Mouse (Mus musculus) cerebellum, adult 8-10 months (tissue): ENCODE results near the gene Gm7073.

ENCODE experiments used
- DNase-seq: peaks from one replicate; pipeline ENCODE4 v3.0.0; 2022

Gm7073 gene

DNA sequence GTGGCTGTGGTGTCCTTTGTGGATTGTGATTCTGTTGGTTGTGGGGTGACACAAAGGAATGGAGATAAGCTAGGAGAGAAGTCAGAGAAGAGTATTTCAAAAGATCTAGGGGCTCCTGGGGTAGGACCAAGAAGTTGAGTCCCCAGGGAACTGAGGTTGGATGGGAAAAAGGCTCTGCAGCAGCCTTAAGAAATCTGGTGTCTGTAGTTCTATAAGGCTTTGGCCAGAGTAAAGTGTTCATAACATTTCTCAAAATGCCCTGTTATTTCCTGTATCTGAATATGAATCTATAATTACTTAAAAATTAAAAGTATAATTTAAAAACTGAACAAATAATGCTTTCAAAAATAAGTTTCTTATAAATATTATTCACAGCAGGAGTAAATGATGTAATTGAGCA is at the start of gene Gm7073:
Gene Gm7073, minus strand, starts transcription at position 101 of the 400 bp plus-strand sequence.
- no peak for DNase-seq

DNA sequence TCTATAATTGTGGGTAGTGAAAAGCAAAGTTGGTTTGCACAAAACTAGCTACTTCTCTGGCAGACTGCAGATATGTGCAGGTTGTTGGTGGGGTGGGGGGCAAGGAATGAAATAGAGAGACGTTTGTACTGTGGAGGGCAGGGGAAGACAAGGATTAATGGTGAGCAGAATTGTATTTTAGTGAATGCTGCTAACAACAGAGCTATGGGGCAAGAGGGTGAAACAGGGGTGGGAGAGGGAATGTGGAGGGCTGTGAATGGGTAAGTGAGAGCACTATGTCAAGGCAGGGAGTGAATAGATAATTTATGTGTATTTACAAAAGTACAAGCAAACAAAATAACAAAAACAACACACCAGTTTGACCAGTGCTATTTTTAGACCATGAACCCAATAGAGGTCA is 31.5 kb upstream of the Gm7073 start:
- DNase-seq: no peak

DNA sequence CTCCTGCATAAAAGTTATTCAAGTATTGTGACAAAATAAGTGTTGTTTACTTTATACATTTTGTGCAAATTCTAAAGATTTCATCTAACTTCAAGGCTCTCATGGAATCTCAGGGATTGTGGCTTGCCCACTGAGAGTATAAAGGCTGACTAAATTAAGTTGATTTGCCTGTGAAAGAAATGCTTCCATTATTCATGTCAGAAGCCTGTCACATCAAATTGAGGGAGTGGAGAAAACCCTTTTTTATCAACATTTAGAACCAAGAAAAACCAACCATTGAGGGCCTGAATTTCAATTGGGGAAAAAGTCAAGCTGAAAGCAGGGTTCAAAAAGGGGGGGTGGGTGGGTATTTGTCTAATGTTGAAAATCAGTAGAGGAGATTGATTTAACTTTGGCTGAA is 30.0 kb upstream of the Gm7073 start:
- DNase-seq: no peak

DNA sequence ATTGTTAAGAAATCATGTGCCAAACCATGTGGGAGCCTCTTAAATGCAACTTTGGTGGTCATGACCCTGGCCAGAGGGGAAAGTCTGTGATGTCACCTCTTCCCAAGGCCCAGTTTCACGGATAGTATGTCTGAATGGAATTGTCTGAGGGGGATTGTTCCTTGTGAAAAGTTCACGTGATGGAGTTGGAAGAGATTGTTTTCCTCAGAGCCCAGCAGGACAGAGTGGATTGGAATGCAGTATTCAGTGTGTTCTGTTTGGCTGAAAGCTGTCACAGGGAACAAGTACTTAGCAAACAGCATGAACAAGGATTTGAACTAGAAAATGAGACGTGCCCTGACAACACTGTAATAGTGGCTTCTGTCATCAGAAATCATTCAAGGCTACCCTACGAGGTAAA is 16.2 kb upstream of the Gm7073 start:
- no peak for DNase-seq

DNA sequence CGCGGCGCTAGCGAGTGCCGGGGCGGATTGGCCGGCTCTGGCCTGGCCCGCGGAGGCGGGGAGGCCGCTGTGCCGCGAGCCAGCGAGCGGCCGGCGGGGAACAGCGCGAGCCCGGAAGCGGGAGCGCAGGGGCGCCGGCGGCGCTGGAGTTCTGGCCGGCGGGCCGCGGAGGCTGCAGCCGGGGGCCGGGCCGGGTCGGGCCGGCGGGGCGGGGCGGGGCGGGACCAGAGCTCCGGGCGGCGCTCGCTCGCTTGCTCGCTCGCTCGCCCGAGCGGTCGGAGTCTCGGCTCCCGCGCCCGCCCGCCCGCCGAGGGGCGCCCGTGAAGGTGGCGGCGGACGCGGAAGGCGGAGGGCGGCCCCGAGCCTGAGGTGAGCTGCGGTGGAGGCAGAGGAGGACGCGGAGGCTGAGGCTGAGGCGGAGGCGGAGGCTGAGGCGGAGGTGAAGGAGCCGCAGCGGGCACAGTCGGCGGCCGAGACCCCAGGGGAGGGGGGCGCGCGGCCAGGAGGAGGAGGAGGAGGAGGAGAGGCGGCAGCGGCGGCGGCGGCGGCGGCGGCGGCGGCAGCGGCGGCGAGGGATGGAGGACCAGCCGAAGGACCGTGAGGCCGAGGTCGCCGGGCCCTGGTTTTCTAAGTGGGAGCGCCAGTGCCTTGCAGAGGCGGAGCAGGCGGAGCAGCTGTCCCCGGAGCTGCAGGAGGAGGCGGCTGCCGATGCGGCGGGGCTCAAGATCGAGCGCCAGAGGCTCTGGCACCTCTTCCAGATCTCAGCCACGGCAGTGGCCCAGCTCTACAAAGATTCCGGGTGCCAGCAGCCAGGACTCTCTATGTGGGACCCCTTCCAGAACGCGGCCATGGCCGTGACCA is 8.6 kb upstream of the Gm7073 start:
- peak; percentile 25 for DNase-seq

DNA sequence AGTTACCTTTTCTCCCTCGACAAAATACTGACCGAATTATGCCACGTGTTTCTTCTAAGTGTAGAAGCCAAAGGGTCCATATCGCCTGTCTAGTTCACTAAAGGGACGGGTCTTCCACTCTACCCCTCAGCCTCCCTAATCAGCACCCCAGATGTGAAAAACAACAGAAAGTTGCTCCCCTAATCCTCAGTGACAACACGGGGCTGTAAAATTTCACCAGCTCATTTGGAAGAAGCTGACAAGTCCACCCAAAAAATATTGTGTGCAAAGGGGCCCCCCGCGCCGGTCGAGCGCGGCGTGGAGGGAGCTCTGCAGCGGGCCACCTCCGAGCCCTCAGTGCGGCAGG is 8.0 kb upstream of the Gm7073 start:
- no peak for DNase-seq

DNA sequence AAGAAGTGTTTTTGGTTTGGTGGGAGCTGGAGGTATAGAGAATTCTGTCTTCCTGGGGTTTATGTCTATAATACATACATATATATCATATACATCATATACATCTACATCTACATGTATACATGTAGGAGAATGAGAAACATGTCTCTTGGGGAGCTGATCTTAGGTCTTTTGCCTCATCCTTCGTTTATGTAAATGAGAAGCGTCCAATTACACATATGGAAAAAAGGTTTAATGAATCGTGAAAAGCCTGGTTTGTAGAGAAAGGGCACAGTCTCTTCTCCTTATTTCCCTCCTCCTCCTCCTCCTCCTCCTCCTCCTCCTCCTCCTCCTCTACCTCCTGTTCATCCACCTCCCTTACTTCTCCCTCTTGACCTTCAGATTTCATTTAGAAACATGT is 6.9 kb upstream of the Gm7073 start:
- no peak for DNase-seq

DNA sequence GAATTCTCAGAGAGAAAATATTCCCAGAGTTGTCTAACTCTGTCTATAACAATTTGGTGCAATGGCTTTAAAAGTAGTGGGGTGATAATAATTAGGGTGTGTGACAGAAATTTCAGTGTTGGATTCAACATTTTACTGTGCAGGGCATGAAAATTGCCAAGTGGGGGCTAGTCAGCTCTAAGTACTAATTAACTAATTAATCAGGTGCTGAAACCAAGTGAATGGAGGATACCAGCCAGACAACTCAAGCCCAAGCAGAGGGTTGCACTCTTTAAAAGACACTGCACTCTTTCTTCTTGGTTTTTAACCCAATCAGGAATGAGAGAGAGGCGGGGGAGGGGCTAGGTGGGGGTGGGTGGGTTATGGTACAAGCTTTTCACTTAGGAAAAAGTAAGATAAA is 6.4 kb upstream of the Gm7073 start:
- DNase-seq: no peak

DNA sequence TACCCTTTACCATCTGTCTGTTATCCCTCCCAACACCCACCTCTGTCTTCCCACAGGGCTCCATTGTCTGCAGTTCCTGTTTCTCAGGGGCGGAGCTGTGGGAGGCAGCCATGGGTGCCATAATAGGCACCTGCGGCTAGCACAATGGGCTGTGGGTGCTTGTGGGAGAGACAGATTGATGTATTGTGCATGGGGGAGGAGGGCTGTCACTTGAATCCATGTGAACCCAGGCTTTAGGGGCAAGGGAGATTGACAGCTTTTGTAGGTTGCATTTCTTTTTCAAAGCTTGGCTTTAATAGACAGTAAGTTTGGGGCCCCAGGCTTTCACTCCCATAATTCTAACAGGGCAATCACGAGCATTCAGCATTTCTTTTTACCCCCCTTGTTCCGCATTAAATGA is 5.0 kb upstream of the Gm7073 start:
- no peak for DNase-seq

DNA sequence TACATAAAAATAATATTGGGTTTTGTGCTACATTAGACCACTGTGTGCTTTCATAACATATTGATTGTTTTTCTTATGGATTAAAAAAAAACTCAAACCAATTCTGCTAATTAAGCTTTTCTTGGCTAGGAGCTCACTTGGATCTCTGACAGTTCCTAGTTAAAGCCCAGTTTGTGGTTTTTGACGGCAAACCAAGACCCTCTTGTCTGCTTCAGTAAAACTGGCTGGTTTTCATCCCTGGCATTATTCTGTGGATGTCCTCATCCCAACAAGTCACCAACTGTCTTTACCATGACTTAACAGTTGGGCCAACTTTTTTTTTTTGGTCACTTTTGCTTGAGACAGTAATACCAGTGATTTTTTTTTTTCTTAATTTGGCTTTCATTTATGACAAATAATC is 3.9 kb upstream of the Gm7073 start:
- DNase-seq: no peak

DNA sequence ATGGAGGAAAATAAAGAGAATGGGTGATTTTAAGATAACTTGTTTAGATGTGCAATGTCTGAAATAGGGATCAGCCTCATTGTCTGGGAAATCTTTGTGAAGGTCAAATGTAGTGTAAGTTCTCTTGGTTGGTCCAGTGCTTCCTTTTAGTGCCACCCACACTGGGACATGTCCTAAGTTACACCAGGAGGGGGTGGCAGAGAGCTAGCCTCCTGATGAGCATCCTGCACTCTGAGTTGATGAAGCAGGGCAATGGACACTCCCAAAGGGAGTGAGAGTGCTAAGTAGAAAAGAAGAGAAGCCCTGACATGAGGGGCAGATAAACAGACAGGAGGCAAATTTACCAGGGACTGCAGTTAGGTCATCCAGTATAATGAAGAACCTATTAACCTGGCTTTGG is 35.1 kb downstream of the Gm7073 start:
- DNase-seq: peak; percentile 2

DNA sequence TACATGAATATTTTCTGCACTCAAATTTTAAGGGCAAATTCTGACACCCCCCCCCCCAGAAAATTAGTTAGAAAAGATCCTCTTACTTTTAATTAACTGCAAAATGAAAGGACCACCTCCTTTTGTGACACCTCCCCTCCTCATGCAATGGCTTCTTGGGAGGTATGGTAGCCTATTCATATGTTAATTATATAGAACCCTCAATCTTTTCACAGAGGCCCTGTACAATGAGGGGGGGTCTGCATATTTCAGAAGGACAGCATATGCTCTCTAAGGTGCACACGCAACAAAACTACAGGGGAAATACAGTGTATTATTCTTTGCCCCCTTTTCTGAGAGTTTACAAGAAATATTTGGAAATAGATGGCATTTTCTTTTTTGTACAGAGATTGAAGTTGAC is 41.3 kb downstream of the Gm7073 start:
- DNase-seq: no peak

DNA sequence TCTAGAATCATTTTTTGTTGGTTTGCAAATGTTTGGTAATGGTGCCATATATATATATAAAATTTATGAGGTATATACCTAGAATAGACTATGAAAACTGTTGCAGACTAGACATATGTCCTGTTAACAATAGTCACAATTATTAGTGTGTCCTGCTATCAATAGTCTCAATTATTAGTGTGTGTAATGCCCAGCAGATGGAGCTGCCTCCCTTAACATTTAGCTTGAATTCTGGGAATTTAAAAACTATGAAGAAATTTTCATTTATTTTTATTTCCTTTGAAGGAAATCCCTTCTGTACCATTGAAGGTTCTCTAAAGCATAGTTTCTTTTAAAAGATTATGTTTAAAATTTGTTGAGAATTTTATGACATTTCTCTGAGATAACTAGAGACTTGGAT is 43.7 kb downstream of the Gm7073 start:
- DNase-seq: no peak

DNA sequence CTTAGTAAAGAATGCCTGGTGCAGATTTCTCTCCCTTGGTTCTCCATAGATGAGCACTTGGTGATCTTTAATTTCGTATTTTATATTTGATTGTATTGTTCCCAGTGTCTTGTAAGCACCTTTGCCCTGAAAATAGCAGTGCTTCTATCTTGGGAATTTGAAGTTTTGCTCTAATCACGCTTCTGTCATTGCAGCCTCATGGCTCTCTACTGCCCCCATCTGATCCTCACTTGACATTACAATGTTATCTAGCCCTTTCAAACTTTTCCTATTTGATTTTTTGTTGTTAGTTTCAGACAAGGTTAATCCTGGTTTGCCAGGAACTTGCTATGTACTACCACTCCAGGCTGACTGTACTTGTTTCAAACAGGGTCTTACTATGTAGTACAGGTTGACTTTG is 75.3 kb downstream of the Gm7073 start:
- DNase-seq: no peak

DNA sequence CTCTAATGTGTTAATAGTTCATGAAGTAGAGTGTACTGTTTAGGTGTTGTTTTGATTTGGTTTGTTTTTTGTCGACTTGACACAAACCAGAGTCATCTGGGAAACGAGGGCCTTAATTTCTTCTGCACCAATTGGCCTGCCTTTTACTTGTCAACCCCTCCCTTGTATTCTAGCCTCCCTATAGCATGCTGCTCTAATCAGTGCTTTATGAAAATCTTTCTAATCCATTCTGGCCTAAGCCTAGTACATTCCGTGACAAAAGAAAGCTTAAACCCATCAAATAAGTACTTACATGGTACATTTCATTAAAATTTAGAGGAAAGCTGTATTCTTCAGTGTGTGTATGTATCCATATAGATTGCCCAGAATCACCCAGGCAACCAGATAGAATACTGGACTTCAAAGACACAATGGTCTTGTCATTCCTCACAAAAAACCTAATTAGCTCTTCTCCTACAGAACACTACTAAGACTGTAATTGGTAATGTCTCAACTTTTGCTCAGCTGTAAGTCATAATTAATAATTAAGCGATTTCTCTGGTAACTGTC is 124.4 kb downstream of the Gm7073 start:
- DNase-seq: no peak

DNA sequence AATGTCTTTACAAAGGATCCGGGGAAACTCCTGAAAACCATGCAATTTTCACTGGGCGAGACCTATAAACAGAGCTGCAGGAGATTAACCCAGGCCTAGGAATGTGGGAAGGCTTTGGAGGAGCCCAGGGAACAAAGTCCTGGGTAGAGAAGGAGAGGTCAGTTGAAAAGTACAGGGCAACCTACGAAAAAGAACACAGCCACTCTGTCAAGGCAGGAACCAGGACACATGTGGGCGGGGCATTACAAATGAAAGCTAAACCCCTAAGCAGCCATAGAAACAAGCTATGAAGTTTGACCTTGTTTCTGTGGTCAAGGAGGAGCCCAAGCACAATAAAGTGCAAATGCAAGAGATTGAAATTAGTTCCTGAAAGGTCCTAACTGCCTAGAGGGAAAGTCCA is 133.4 kb downstream of the Gm7073 start:
- no peak for DNase-seq

DNA sequence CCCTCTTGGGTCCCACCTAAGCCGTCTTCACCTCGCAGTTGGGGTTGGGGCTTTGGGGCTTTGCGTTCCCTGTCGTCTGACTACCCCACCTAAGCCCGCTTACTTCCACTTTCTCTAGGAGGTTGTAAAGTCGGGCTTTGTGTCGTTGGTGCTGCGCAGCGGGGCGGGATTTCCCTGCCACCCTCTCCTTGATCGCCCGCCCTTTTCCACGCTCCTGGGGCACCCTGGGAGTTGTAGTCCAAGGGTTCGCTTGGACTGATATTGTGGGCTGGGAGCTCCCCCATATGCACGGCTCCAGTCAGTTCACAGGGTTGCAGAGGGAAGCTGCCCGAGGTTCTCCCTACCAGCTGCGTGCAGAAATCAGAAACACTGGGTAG is 134.4 kb downstream of the Gm7073 start:
- peak; percentile 83 for DNase-seq

DNA sequence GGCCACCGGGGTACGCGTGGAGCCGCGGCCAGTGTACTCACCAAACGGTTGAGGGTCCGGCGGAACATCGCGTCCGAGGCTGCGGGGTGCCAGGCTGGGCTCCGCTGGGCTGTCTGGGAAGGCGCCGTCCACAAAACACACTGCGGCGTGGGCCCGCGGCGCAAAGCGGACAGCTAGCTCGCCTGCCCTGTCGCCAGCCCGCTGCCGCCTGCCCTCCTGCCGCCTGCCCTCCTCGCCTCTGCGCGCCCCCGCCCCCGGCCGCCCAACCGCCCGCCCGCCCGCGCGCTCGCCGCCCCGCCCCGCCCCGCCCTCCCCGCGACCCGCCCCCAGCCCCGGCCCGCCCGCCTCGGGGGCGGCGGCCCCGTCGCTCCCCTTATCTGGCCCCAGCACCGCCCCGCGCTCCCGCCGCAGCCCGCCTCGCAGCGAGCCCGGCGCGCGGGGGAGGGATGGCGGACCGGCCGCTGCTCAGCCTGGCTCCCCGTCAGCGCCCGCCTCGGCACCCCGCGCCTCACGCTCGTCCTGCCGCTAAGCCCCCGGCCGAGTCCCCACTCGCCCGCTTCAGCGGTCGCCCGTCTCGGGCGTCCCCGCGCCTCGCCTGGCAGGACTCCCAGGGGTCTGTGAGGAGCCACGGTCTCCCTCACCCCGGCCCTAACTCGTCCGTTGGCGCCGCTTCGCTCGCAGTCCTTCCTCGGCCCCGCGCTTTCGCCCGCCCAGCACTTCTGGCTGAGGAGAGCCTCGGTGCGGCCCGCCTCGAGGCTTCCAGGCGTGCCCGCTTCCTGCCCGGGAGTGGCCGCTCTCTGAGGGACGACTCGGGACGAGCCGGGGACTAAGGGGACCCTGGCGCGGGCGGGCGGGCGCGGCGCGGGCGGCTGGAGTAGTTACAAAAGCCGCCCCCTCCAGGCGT is 135.0 kb downstream of the Gm7073 start:
- DNase-seq: peak; percentile 51

DNA sequence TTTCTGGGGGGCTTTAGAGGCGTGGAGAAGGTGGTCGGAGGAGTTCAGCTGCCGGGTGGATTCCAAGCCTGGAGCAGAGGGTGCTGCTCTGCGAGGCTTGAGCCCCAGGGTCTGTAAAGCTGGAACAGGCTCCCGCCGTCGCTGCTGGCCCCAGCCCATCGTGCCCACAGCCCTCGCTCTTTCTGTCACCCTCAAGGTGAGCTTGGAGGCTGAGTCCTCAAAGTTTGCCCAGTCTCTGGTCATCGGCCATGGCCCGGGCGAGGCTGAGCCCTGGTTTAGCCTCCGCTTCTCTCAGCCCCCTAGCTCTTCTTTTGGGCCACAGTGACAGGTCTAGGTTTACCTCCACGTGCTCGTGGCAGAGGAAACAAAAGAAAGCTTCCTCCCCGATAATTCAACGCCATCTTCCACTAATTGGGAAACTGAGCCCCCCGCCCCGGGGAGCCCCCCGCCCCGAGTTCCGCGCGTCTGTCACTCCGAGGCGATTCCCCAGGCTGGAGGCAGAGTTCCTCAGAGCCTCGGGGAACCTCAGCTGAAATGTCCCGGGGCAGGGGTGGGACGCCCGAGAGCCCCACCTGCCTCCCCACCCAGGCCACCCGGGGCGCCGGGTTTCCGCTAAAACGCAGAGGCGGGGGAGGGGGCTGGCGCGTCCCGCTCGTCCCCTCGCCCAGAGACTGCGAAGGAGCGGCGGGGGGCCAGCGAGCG is 135.8 kb downstream of the Gm7073 start:
- no peak for DNase-seq

DNA sequence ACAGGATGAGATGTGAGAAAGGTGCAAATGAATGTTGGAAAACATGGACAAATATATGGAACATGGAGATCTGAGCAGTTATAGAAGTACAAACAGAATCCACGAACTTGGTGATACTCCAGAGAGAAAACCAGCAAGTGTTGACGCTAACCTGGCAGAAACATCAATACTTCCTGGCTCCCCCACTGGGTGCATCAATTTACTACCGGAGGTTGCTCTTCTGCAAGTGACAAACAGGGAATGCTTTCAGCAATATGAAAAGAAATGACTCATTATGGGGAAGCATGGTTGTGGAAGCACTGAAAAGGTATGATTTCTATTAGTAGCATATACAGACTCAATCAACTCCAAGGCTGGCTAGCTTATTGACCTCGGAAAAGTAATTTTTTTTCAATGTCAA is 144.8 kb downstream of the Gm7073 start:
- peak; percentile 33 for DNase-seq

DNA sequence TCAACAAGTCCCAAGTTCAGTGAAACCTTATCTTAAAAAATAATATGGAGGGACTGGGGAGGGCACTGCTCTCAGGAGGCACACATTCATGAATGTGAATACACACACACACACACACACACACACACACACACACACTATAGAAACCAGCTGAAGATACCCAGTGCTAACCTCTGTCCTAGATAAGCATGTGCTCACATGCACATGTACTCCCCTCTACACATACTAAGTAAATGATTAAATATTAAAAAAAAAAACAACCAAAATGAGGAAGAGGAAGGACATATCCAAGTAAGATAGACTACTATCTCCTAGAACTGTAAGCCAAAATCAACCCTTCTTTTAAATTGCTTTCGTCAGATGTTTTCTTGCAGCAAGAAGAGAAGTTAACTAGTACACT is 152.2 kb downstream of the Gm7073 start:
- no peak for DNase-seq
